Mouse (Mus musculus) lung, postnatal 0 days (tissue): Measurements from ENCODE around the gene Polr1b. TPM values are rescaled to one million over a fixed set of nuclear protein-coding genes. Genes with fewer than 3 reads are reported as not detected.

ENCODE experiments used
- ATAC-seq: fragments of 200-750 bp; cut with Nextera tagmentation; 2 replicates; pipeline ENCODE4 v1.8.0; 2017; ENCODE audit warnings: moderate library complexity
- DNase-seq: peaks from one replicate; pipeline ENCODE4 v3.0.0-alpha.2; 2016; ENCODE audit warnings: low spot score
- H3K27ac ChIP-seq: fragments of 300-500 bp; sonication (generic); 2 replicates; pipeline ENCODE4 v1.5.1; 2014; ENCODE audit warnings: antibody characterized with exemption, mild to moderate bottlenecking, low read length, mixed read lengths
- H3K27me3 ChIP-seq: fragments of 300-500 bp; sonication (generic); replicated peaks from 2 replicates; pipeline ENCODE4 v1.6.1; 2014; ENCODE audit warnings: low read length, mixed read lengths; ENCODE audit not compliant: insufficient read depth
- H3K36me3 ChIP-seq: fragments of 300-500 bp; sonication (generic); 2 replicates; pipeline ENCODE4 v1.6.1; 2014; ENCODE audit warnings: low read length, mixed read lengths; ENCODE audit not compliant: insufficient read depth
- H3K4me1 ChIP-seq: fragments of 300-500 bp; sonication (generic); 2 replicates; pipeline ENCODE4 v1.6.1; 2014; ENCODE audit warnings: antibody characterized with exemption, low read depth, low read length, mixed read lengths; ENCODE audit not compliant: insufficient read depth
- H3K4me2 ChIP-seq: fragments of 300-500 bp; sonication (generic); replicated peaks from 2 replicates; pipeline ENCODE4 v1.6.1; 2014; ENCODE audit warnings: low read depth, mild to moderate bottlenecking, low read length, moderate library complexity, mixed read lengths
- H3K4me3 ChIP-seq: fragments of 300-500 bp; sonication (generic); 2 replicates; pipeline ENCODE4 v1.5.1; 2014; ENCODE audit warnings: low read depth, low read length
- H3K9ac ChIP-seq: fragments of 300-500 bp; sonication (generic); replicated peaks from 2 replicates; pipeline ENCODE4 v1.6.1; 2014; ENCODE audit warnings: low read depth, mild to moderate bottlenecking
- H3K9me3 ChIP-seq: fragments of 300-500 bp; sonication (generic); 2 replicates; pipeline ENCODE4 v1.6.1; 2016; ENCODE audit warnings: low read length, mixed read lengths
- CTCF ChIP-seq: IDR thresholded peaks from 2 replicates; pipeline ENCODE4 v1.5.1; 2016; ENCODE audit warnings: antibody characterized with exemption, mild to moderate bottlenecking
- EP300 ChIP-seq: IDR thresholded peaks from 2 replicates; pipeline ENCODE4 v1.6.1; 2016; ENCODE audit warnings: antibody characterized with exemption, mild to moderate bottlenecking, control low read depth
- WGBS: fragments of 180-500 bp; shearing (Covaris S2); extraction: QIAGEN DNeasy Blood & Tissue Kit; methylation state at CpG from one replicate; pipeline ENCODE4 v1.1.7; 2014; 5-methylcytosine and 5-hydroxymethylcytosine counted together
- polyA plus RNA-seq: library from polyadenylated mRNA; unstranded; fragments of >200 nt; fragmentation: Nextera tagmentation; extraction: Ambion mirVana; gene quantifications from 2 replicates; pipeline ENCODE4 v1.2.1, GENCODE M21; 2015

Gene Polr1b
- polyA plus RNA-seq, 1 experiment from 2014 or later, result 5.5 TPM

DNA sequence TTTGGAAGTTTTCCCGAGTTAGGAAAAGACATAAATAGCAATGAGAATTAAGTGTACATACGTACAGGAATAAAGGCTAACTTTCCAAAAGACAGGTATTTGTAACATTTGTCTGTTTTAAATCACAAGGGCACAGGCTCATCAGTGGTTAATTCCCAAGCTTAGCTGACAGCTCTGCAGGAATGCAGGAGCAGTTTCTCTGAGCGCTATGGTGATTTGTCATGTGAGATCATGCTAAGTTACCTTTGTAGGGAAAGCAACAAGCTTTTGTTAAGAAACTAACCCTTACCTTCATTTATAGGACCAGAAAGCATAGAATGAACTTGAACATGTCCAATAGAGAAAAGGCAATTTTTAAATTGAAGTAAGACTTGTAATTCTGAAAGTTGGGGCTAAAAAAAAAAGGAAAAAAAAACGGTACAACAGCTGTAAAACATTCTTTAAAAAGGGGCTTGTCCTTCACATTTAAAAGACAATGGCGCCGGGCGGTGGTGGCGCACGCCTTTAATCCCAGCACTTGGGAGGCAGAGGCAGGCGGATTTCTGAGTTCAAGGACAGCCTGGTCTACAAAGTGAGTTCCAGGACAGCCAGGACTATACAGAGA, 39.2 kb upstream of the Polr1b start:
- DNase-seq (no peak), ATAC-seq (no peak)
- Histone ChIP-seq H3K27ac (no peak overlapping the region), H3K9ac (no peak overlapping the region), H3K36me3 (no peaks in the 10 kb centered on the region), H3K4me1 (no peaks in the 10 kb centered on the region), H3K4me3 (no peak overlapping the region), H3K27me3 (no peaks in the 10 kb centered on the region), H3K9me3 (no peaks in the 10 kb centered on the region), H3K4me2 (no peak overlapping the region)
- WGBS, result 76% methylated on average over 10 of the region's 10 CpGs
- no peak for TF ChIP-seq CTCF
- no peak for TF ChIP-seq EP300

DNA sequence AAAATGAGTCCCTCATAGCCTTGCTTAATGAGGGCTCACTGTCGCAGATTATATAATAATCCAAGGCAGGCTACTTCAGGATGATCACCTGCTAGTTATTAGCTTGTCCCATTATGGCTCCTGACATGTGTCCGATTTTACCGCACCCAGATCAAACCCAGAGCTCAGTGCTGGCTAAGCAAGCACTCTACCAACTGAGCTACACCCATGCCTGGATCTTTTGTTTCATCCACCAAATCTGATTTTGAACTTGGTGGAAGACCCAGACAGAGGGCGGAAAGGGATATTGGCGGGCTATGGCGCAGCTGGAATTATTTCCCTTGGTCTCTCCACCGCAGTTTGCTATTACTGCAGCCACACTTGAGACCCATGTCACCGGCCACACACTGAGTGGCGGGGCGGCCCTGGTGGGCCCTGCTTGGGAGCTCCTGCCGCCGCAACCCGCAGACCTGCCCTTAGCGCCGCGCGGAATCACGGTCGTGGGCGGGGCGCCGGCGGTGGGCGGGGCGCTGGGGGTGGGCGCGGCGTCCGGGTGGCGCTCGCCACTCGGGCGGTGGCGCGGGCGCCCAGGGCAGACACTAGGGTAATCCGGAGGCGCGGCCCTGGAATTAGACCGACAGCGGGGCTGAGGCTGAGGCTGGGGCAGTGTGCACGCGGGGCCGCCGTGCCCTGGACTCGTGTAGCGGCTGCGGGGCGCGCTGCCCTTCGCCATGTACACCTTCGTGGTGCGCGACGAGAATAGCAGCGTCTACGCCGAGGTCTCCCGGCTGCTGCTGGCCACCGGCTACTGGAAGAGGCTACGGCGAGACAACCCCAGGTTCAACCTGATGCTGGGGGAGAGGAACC, 35.1 kb upstream of the Polr1b start, which contains the start of gene Ttl:
TSS of gene Ttl (plus strand) at position 506 of the 846 bp plus-strand sequence.
- Histone ChIP-seq H3K4me1 (no peaks in the 10 kb centered on the region), H3K27ac (peak within 1 kb of the TSS; percentile 68), H3K36me3 (peaks cover 4% of the 10 kb centered on the region; the same call in 1 of the 2 replicates), H3K9ac (peak within 1 kb of the TSS; percentile 59), H3K4me2 (peak within 1 kb of the TSS; percentile 86), H3K27me3 (no peaks in the 10 kb centered on the region), H3K4me3 (peak within 1 kb of the TSS; percentile 82), H3K9me3 (no peaks in the 10 kb centered on the region)
- TF ChIP-seq CTCF, result no peak
- no peak for TF ChIP-seq EP300
- DNase-seq (peak; percentile 83), ATAC-seq (peak; percentile 95)
- 1% methylated on average over 50 of the region's 62 CpGs for WGBS

DNA sequence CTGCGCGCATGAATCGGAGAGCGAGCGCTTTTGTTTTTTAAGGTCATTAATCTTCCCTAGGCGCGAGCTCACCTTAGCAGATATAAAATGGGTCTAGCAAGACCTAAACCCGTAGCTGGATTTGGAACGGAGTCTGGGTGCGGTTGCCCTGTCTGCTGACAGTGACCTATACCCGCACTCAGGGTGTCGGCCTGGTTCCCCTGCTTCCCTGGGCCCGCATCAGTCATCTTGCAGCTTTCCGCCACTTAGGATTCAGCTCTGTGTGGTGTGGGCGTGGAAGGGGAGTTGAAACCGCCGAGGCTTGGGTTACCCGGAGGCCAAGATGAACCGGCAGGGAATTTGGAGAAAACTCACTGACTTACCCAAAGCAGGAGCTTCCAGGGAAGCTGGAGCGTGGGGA, 34.5 kb upstream of the Polr1b start:
- WGBS, result 1% methylated on average over 20 of the region's 20 CpGs

DNA sequence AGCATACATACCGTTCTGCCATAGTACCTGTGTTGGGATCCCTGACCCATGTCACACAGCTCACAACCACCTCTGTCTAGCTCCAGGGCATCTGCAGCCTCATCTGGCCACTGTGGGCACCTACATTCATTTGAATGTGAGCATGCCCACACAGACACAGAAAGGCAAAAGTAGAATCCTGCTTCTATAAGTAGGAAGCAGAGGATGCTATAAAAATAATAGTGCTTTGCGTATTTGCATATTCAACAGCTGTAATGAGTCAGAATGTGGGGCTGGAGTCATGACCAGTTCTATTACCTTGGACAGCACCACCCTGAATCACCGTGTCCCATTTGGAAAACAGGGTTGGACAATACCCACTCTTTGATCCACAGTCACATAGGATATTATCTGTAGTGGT, 30.5 kb upstream of the Polr1b start:
- ATAC-seq (no peak), DNase-seq (no peak)
- Histone ChIP-seq H3K9ac (no peak overlapping the region), H3K4me3 (no peak overlapping the region), H3K27me3 (no peaks in the 10 kb centered on the region), H3K4me1 (no peaks in the 10 kb centered on the region), H3K9me3 (no peaks in the 10 kb centered on the region), H3K36me3 (peaks cover 4% of the 10 kb centered on the region; the same call in 1 of the 2 replicates), H3K27ac (no peak overlapping the region), H3K4me2 (no peak overlapping the region)
- no peak for TF ChIP-seq CTCF
- no peak for TF ChIP-seq EP300
- WGBS, result 87% methylated on average over 3 of the region's 3 CpGs

More for the DNA sequence above, 34.5 kb upstream of the Polr1b start:
- DNase-seq (peak; percentile 69), ATAC-seq (peak; percentile 76)
- no peaks in the 10 kb centered on the region for H3K4me1 ChIP-seq
- peaks cover 4% of the 10 kb centered on the region; the same call in 1 of the 2 replicates for H3K36me3 ChIP-seq
- peak overlapping the region; percentile 82 for H3K4me3 ChIP-seq
- no peaks in the 10 kb centered on the region for H3K9me3 ChIP-seq
- TF ChIP-seq CTCF (no peak), EP300 (no peak)
- H3K27ac ChIP-seq, result peak overlapping the region; percentile 68
- peak overlapping the region; percentile 86 for H3K4me2 ChIP-seq
- H3K9ac ChIP-seq, result peak overlapping the region; percentile 59
- no peaks in the 10 kb centered on the region for H3K27me3 ChIP-seq

DNA sequence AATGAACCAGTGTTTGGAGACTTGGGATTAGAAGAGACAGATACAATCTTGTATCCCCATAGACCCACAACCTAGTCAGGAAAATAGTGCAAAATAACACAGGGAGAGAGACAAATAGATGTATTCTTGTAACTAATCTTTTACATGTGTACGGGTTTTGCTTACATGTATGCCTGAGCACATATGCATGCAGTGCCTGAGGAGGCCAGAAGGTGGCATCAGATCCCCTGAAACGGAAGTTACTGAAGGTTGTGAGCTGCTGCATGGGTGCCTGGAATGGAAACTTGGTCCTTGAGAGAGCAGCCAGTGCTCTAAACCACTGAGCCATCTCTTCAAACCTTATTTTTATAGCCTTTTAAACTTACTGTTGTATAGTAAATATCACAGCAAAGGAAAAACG, 22.5 kb upstream of the Polr1b start:
- Histone ChIP-seq H3K36me3 (peaks cover 10% of the 10 kb centered on the region; the same call in 1 of the 2 replicates), H3K9me3 (no peaks in the 10 kb centered on the region), H3K4me3 (no peak overlapping the region), H3K4me2 (no peak overlapping the region), H3K4me1 (no peaks in the 10 kb centered on the region), H3K27me3 (no peaks in the 10 kb centered on the region), H3K9ac (no peak overlapping the region), H3K27ac (no peak overlapping the region)
- TF ChIP-seq CTCF (peak; percentile 62), EP300 (no peak)
- WGBS, result 86% methylated on average over 3 of the region's 3 CpGs
- ATAC-seq (no peak), DNase-seq (no peak)

DNA sequence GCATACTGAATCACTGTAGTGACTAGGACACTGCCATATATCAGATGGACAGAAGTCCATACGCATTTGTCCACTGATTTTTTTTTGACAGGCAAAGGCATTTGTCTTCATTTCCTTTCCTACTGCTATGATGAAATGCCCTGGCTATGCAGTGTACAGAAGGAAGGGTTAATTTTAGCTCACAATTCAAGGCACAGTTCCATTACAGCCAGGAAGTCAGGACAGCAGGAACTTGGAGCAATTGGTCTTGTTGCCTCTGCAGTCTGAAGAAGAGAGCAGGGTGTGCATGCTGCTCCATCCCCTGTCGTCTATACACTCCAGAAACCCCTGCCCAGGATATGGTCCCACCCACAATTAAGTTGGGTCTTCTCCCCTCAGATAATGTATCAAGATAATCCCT, 21.6 kb upstream of the Polr1b start:
- DNase-seq (peak; percentile 29), ATAC-seq (peak; percentile 28; the same call in 1 of the 2 replicates)
- H3K9ac ChIP-seq, result no peak overlapping the region
- H3K27ac ChIP-seq, result no peak overlapping the region
- H3K4me3 ChIP-seq, result no peak overlapping the region
- H3K27me3 ChIP-seq, result no peaks in the 10 kb centered on the region
- 69% methylated on average over 2 of the region's 2 CpGs for WGBS
- H3K4me2 ChIP-seq, result no peak overlapping the region
- H3K36me3 ChIP-seq, result peaks cover 10% of the 10 kb centered on the region; the same call in 1 of the 2 replicates
- H3K9me3 ChIP-seq, result no peaks in the 10 kb centered on the region
- TF ChIP-seq CTCF, result no peak
- no peak for TF ChIP-seq EP300
- no peaks in the 10 kb centered on the region for H3K4me1 ChIP-seq
